Mouse (Mus musculus) limb, embryonic 14.5 days (tissue): ENCODE data around the gene Fam161a. TPM values are rescaled to one million over a fixed set of nuclear protein-coding genes. Genes with fewer than 3 reads are reported as not detected.
A peak's percentile ranks its signal among the peaks of the same experiment; 100 is the strongest.

Source experiments
- ATAC-seq: fragments of 200-750 bp; cut with Nextera tagmentation; 2 replicates; pipeline ENCODE4 v1.8.0; 2017; ENCODE audit warnings: low read depth, moderate number of reproducible peaks, moderate TSS enrichment; ENCODE audit not compliant: low FRiP score
- DNase-seq: peaks from one replicate; pipeline ENCODE4 v3.0.0-alpha.2; 2015; ENCODE audit warnings: low spot score
- H3K27ac ChIP-seq: fragments of 300-500 bp; sonication (generic); replicated peaks from 2 replicates; pipeline ENCODE4 v1.5.1; 2014; ENCODE audit warnings: low read depth, mild to moderate bottlenecking, low read length, moderate library complexity, mixed read lengths
- H3K27me3 ChIP-seq: fragments of 300-500 bp; sonication (generic); 2 replicates; pipeline ENCODE4 v1.6.1; 2014; ENCODE audit warnings: low read length, mixed read lengths; ENCODE audit not compliant: control insufficient read depth, insufficient read depth
- H3K36me3 ChIP-seq: fragments of 300-500 bp; sonication (generic); 2 replicates; pipeline ENCODE4 v1.6.1; 2014; ENCODE audit warnings: mild to moderate bottlenecking, low read length, moderate library complexity, mixed read lengths; ENCODE audit not compliant: control insufficient read depth, insufficient read depth
- H3K4me1 ChIP-seq: fragments of 300-500 bp; sonication (generic); 2 replicates; pipeline ENCODE4 v1.6.1; 2014; ENCODE audit warnings: antibody characterized with exemption, low read length, mixed read lengths; ENCODE audit not compliant: control insufficient read depth, insufficient read depth
- H3K4me2 ChIP-seq: fragments of 300-500 bp; sonication (generic); replicated peaks from 2 replicates; pipeline ENCODE4 v1.6.1; 2014; ENCODE audit warnings: low read depth, mild to moderate bottlenecking, low read length, moderate library complexity; ENCODE audit not compliant: severe bottlenecking
- H3K4me3 ChIP-seq: fragments of 300-500 bp; sonication (generic); replicated peaks from 2 replicates; pipeline ENCODE4 v1.5.1; 2014; ENCODE audit warnings: low read length
- H3K9ac ChIP-seq: fragments of 300-500 bp; sonication (generic); 2 replicates; pipeline ENCODE4 v1.6.1; 2014; ENCODE audit warnings: mild to moderate bottlenecking, low read depth, low read length, moderate library complexity; ENCODE audit not compliant: severe bottlenecking
- H3K9me3 ChIP-seq: fragments of 300-500 bp; sonication (generic); 2 replicates; pipeline ENCODE4 v1.6.1; 2016; ENCODE audit warnings: low read length; ENCODE audit not compliant: control insufficient read depth
- POLR2A ChIP-seq: fragments of 200-500 bp; IDR thresholded peaks from 2 replicates; pipeline ENCODE4 v1.8.0; 2012; ENCODE audit warnings: inconsistent platforms, mild to moderate bottlenecking, moderate library complexity, borderline replicate concordance; ENCODE audit not compliant: insufficient read depth, insufficient read length; ENCODE audit errors: extremely low read depth
- WGBS: fragments of 180-500 bp; shearing (Covaris S2); extraction: QIAGEN DNeasy Blood & Tissue Kit; methylation state at CpG from one replicate; pipeline ENCODE4 v1.1.7; 2014; 5-methylcytosine and 5-hydroxymethylcytosine counted together
- polyA plus RNA-seq, 2 experiments: library from polyadenylated mRNA; depleted of rRNA in 1 of 2; stranded (reverse) in 1 of 2; unstranded in 1 of 2; fragments of >200 nt; fragmentation: Nextera tagmentation in 1 of 2; extraction: Ambion mirVana in 1 of 2; gene quantifications; 2 replicates each; pipeline versions ENCODE4 v1.2.1 to v1.2.3; 2012 to 2014

The Fam161a gene
- polyA plus RNA-seq, 2 experiments: 2.3 to 4.4 TPM

- Histone ChIP-seq H3K4me3 (no peak overlapping the region), H3K9me3 (no peaks in the 10 kb centered on the region), H3K4me1 (no peaks in the 10 kb centered on the region), H3K27me3 (no peaks in the 10 kb centered on the region), H3K36me3 (no peaks in the 10 kb centered on the region), H3K27ac (no peak overlapping the region), H3K9ac (no peak overlapping the region), H3K4me2 (no peak overlapping the region)
- 81% methylated on average over 2 of the region's 2 CpGs for WGBS
- no peak for ATAC-seq
- DNase-seq: no peak
- TF ChIP-seq POLR2A: no peak
Observed at GRCm38 (mm10) chr11:23023155-23023554, 15.8 kb downstream of the Fam161a start.

- DNase-seq (no peak), ATAC-seq (no peak)
- no peaks in the 10 kb centered on the region for H3K27me3 ChIP-seq
- no peaks in the 10 kb centered on the region for H3K36me3 ChIP-seq
- no peak overlapping the region for H3K4me3 ChIP-seq
- no peaks in the 10 kb centered on the region for H3K4me1 ChIP-seq
- H3K4me2 ChIP-seq: no peak overlapping the region
- H3K27ac ChIP-seq: no peak overlapping the region
- 81% methylated on average over 3 of the region's 3 CpGs for WGBS
- H3K9me3 ChIP-seq: no peaks in the 10 kb centered on the region
- no peak for TF ChIP-seq POLR2A
- H3K9ac ChIP-seq: no peak overlapping the region
Observed at GRCm38 (mm10) chr11:23024169-23024568, 16.8 kb downstream of the Fam161a start.

DNA sequence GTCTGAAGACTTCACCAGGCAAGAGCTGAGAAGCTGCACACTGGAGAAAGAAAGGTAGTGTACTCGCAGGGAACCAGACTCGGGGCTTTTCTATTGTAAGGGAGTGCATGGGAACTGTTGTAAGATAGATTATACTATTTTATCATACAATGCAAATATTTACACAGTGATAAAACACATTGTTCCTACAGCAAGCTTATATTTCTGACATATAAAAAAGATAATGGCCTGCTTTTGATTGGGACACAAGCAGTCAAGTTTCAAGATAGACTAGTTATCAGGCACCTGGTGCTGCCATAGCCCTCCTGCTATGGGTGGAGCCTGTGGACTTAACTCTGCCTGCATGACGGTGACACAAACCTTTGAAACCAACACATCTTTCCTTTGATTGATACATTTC, 21.6 kb downstream of the Fam161a start:
- Histone ChIP-seq H3K4me2 (no peak overlapping the region), H3K27ac (no peak overlapping the region), H3K9ac (no peak overlapping the region), H3K4me1 (no peaks in the 10 kb centered on the region), H3K27me3 (no peaks in the 10 kb centered on the region), H3K4me3 (no peak overlapping the region), H3K36me3 (no peaks in the 10 kb centered on the region), H3K9me3 (no peaks in the 10 kb centered on the region)
- TF ChIP-seq POLR2A: no peak
- no peak for DNase-seq
- no peak for ATAC-seq
- WGBS: 71% methylated on average over 3 of the region's 3 CpGs

- no peak for ATAC-seq
- Histone ChIP-seq H3K27ac (no peak overlapping the region), H3K9me3 (no peaks in the 10 kb centered on the region), H3K4me1 (no peaks in the 10 kb centered on the region), H3K27me3 (no peaks in the 10 kb centered on the region), H3K4me2 (no peak overlapping the region), H3K36me3 (no peaks in the 10 kb centered on the region), H3K9ac (no peak overlapping the region), H3K4me3 (no peak overlapping the region)
- DNase-seq: no peak
- TF ChIP-seq POLR2A: no peak
- WGBS: 77% methylated on average over 6 of the region's 6 CpGs
Observed at GRCm38 (mm10) chr11:23029399-23029798, 22.1 kb downstream of the Fam161a start.

- no peak for ATAC-seq
- Histone ChIP-seq H3K9ac (no peak overlapping the region), H3K36me3 (no peaks in the 10 kb centered on the region), H3K4me1 (no peaks in the 10 kb centered on the region), H3K9me3 (no peaks in the 10 kb centered on the region), H3K27ac (no peak overlapping the region), H3K27me3 (no peaks in the 10 kb centered on the region), H3K4me3 (no peak overlapping the region), H3K4me2 (no peak overlapping the region)
- no peak for DNase-seq
- TF ChIP-seq POLR2A: no peak
- 34% methylated on average over 5 of the region's 5 CpGs for WGBS
Observed at GRCm38 (mm10) chr11:23047252-23047651, 39.9 kb downstream of the Fam161a start.

GRCm38 (mm10) chr11:23047663-23048582, 40.6 kb downstream of the Fam161a start:
- DNase-seq (peak; percentile 25), ATAC-seq (no peak)
- H3K27ac ChIP-seq: no peak overlapping the region
- H3K9ac ChIP-seq: no peak overlapping the region
- H3K27me3 ChIP-seq: no peaks in the 10 kb centered on the region
- 0 out of 2 replicates have a peak overlapping the region, but pooled peaks have one; percentile 2 for H3K4me3 ChIP-seq
- WGBS: 20% methylated on average over 20 of the region's 20 CpGs
- TF ChIP-seq POLR2A: no peak
- peak overlapping the region; percentile 26; the same call in 1 of the 2 replicates for H3K4me2 ChIP-seq
- H3K36me3 ChIP-seq: no peaks in the 10 kb centered on the region
- no peaks in the 10 kb centered on the region for H3K4me1 ChIP-seq
- H3K9me3 ChIP-seq: no peaks in the 10 kb centered on the region
